In genomic region chr6:149057947-149058391, GRCm38 (mm10) we compare ENCODE assay signal across 9 mouse cellular contexts. TPM values are rescaled to one million over a fixed set of nuclear protein-coding genes. Genes with fewer than 3 reads are reported as not detected.
DNase-seq lines count a peak whose midpoint lies in the region; ATAC-seq and TF ChIP-seq lines count a peak whose summit lies in the region.
"Had no signal": no experiment of that assay in that cellular context is flagged by ENCODE, and none has a peak within 500 bp of the region (broad histone marks: within the 10 kb centered on the region; RNA-seq: fewer than 3 reads in every experiment).

No protein-coding gene starts in this region.

- ATAC-seq in embryonic facial prominence, embryonic 11.5 days (replicated peaks; ENCODE audit: insufficient number of reproducible peaks, low FRiP score, low TSS enrichment, low read depth), result no peak
- no peak for ATAC-seq in lung, embryonic 14.5 days (ENCODE audit: insufficient read depth)
- ATAC-seq in forebrain, embryonic 15.5 days (replicated peaks), result no peak

- H3K4me3 ChIP-seq in embryonic facial prominence, embryonic 11.5 days (ENCODE audit: low read depth, low read length), result no peak overlapping the region
- no peak overlapping the region for H3K4me3 ChIP-seq in embryonic facial prominence, embryonic 10.5 days
- no peak overlapping the region for H3K4me3 ChIP-seq in lung, embryonic 14.5 days (ENCODE audit: low read depth, low read length)
- no peak overlapping the region for H3K4me3 ChIP-seq in forebrain, embryonic 15.5 days
- H3K4me3 ChIP-seq: stomach, embryonic 15.5 days had no signal

- peak; percentile 3 for DNase-seq in embryonic facial prominence, embryonic 11.5 days (ENCODE audit: low spot score)
- DNase-seq in embryonic facial prominence, embryonic 10.5 days (ENCODE audit: low spot score), result no peak
- peak; percentile 16 for DNase-seq in thymus, postnatal 0 days (ENCODE audit: low spot score)
- DNase-seq in thymus, postnatal 36 days, result no peak
- peak; percentile 9 for DNase-seq in embryo, embryonic 9.5 days (ENCODE audit: extremely low spot score)
- DNase-seq in lung, embryonic 14.5 days, result peak; percentile 40
- DNase-seq in testis, postnatal 14 days (ENCODE audit: low spot score), result no peak

- no peak overlapping the region for H3K9ac ChIP-seq in embryonic facial prominence, embryonic 11.5 days (replicated peaks; ENCODE audit: low read length)
- H3K9ac ChIP-seq in lung, embryonic 14.5 days, result no peak overlapping the region
- H3K9ac ChIP-seq in forebrain, embryonic 15.5 days (replicated peaks), result no peak overlapping the region
- H3K9ac ChIP-seq: stomach, embryonic 15.5 days had no signal

- 45% methylated on average over 3 of the region's 3 CpGs for WGBS in embryonic facial prominence, embryonic 11.5 days
- WGBS in embryonic facial prominence, embryonic 10.5 days, result 58% methylated on average over 3 of the region's 3 CpGs
- 36% methylated on average over 3 of the region's 3 CpGs for WGBS in lung, embryonic 14.5 days
- 58% methylated on average over 3 of the region's 3 CpGs for WGBS in forebrain, embryonic 15.5 days

- H3K4me2 ChIP-seq in embryonic facial prominence, embryonic 11.5 days (ENCODE audit: low read depth, low read length), result no peak overlapping the region
- no peak overlapping the region for H3K4me2 ChIP-seq in lung, embryonic 14.5 days
- no peak overlapping the region for H3K4me2 ChIP-seq in forebrain, embryonic 15.5 days (replicated peaks)
- H3K4me2 ChIP-seq: stomach, embryonic 15.5 days had no signal

- H3K4me1 ChIP-seq in embryonic facial prominence, embryonic 11.5 days (ENCODE audit: control insufficient read depth, insufficient read depth, low read length), result no peaks in the 10 kb centered on the region
- H3K4me1 ChIP-seq in embryonic facial prominence, embryonic 10.5 days, result no peaks in the 10 kb centered on the region
- no peaks in the 10 kb centered on the region for H3K4me1 ChIP-seq in lung, embryonic 14.5 days (ENCODE audit: insufficient read depth)
- H3K4me1 ChIP-seq in forebrain, embryonic 15.5 days, result no peaks in the 10 kb centered on the region
- H3K4me1 ChIP-seq: stomach, embryonic 15.5 days had no signal

- no peaks in the 10 kb centered on the region for H3K36me3 ChIP-seq in embryonic facial prominence, embryonic 11.5 days (replicated peaks; ENCODE audit: control insufficient read depth, insufficient read depth, low read depth, low read length)
- peaks cover 16% of the 10 kb centered on the region; the same call in 1 of the 2 replicates for H3K36me3 ChIP-seq in embryonic facial prominence, embryonic 10.5 days (replicated peaks)
- H3K36me3 ChIP-seq in lung, embryonic 14.5 days (ENCODE audit: insufficient read depth), result no peaks in the 10 kb centered on the region
- H3K36me3 ChIP-seq in forebrain, embryonic 15.5 days, result no peaks in the 10 kb centered on the region
- H3K36me3 ChIP-seq: stomach, embryonic 15.5 days had no signal

- H3K9me3 ChIP-seq in embryonic facial prominence, embryonic 11.5 days (replicated peaks; ENCODE audit: control insufficient read depth, low read length), result no peaks in the 10 kb centered on the region
- H3K9me3 ChIP-seq in embryonic facial prominence, embryonic 10.5 days, result no peaks in the 10 kb centered on the region
- no peaks in the 10 kb centered on the region for H3K9me3 ChIP-seq in lung, embryonic 14.5 days (ENCODE audit: low read depth, low read length)
- H3K9me3 ChIP-seq in forebrain, embryonic 15.5 days, result no peaks in the 10 kb centered on the region
- H3K9me3 ChIP-seq: stomach, embryonic 15.5 days had no signal

- no peaks in the 10 kb centered on the region for H3K27me3 ChIP-seq in embryonic facial prominence, embryonic 11.5 days (ENCODE audit: control insufficient read depth, insufficient read depth, low read length)
- no peaks in the 10 kb centered on the region for H3K27me3 ChIP-seq in embryonic facial prominence, embryonic 10.5 days (replicated peaks; ENCODE audit: low read depth, poor library complexity, severe bottlenecking)
- no peaks in the 10 kb centered on the region for H3K27me3 ChIP-seq in lung, embryonic 14.5 days (ENCODE audit: insufficient read depth, low read length)
- H3K27me3 ChIP-seq in forebrain, embryonic 15.5 days, result no peaks in the 10 kb centered on the region
- H3K27me3 ChIP-seq: stomach, embryonic 15.5 days had no signal

- peak; percentile 49 for TF ChIP-seq CTCF in lung, embryonic 14.5 days (IDR thresholded peaks at IDR 0.05; ENCODE audit: low read depth)

- H3K27ac ChIP-seq in embryonic facial prominence, embryonic 11.5 days (replicated peaks; ENCODE audit: low read depth, low read length), result no peak overlapping the region
- no peak overlapping the region for H3K27ac ChIP-seq in embryonic facial prominence, embryonic 10.5 days (replicated peaks)
- H3K27ac ChIP-seq in lung, embryonic 14.5 days (ENCODE audit: low read depth), result no peak overlapping the region
- no peak overlapping the region for H3K27ac ChIP-seq in forebrain, embryonic 15.5 days (replicated peaks)
- H3K27ac ChIP-seq: stomach, embryonic 15.5 days had no signal

RNA-seq across cellular contexts. Expression of gene Dennd5b, which starts 43.5 kb away (rescaled TPM):
- polyA plus RNA-seq in embryonic facial prominence, embryonic 11.5 days (2014; fragmentation: Nextera tagmentation; extraction: Ambion mirVana), result 7.6 and 9.8 TPM in 2 replicates
- 10.8 and 11.0 TPM in 2 replicates for polyA plus RNA-seq in embryonic facial prominence, embryonic 10.5 days (2016; fragmentation: Nextera tagmentation; extraction: Ambion mirVana)
- polyA plus RNA-seq in thymus, postnatal 0 days (2015; fragmentation: Nextera tagmentation; extraction: Ambion mirVana), result 1.3 and 1.8 TPM in 2 replicates
- polyA plus RNA-seq in lung, embryonic 14.5 days (2014; fragmentation: Nextera tagmentation; extraction: Ambion mirVana), result 6.7 and 9.8 TPM in 2 replicates
- polyA plus RNA-seq in forebrain, embryonic 15.5 days (2015; fragmentation: Nextera tagmentation; extraction: Ambion mirVana), result 12.4 and 13.3 TPM in 2 replicates

Comparison
In these comparisons a context has a peak if more than half of its experiments do, and no peak if none do; other contexts are left out.
1. DNase-seq: peak in embryonic facial prominence, embryonic 11.5 days (single experiment), thymus, postnatal 0 days (single experiment), embryo, embryonic 9.5 days (single experiment) and lung, embryonic 14.5 days (single experiment); none in embryonic facial prominence, embryonic 10.5 days (single experiment), thymus, postnatal 36 days (0 of 2) and testis, postnatal 14 days (single experiment).